Mouse (Mus musculus): Measurements from ENCODE around the gene Gbx2. TPM values are rescaled to one million over a fixed set of nuclear protein-coding genes. Genes with fewer than 3 reads are reported as not detected.

Gene Gbx2
- polyA plus RNA-seq, 1 experiment from 2014 or later, result 0.52 TPM

- H3K36me3 ChIP-seq (replicated peaks; ENCODE audit: insufficient read depth, low read length), result no peaks in the 10 kb centered on the region
- H3K4me3 ChIP-seq (ENCODE audit: low read depth, low read length), result no peak overlapping the region
- no peak overlapping the region for H3K4me2 ChIP-seq (ENCODE audit: low read depth, low read length)
- no peak overlapping the region for H3K9ac ChIP-seq (replicated peaks)
- no peaks in the 10 kb centered on the region for H3K27me3 ChIP-seq (ENCODE audit: insufficient read depth, low read length)
- H3K27ac ChIP-seq (ENCODE audit: low read depth), result no peak overlapping the region
- no peak for DNase-seq
- H3K9me3 ChIP-seq (ENCODE audit: low read length), result no peaks in the 10 kb centered on the region
- peak; percentile 40; the same call in 1 of the 2 replicates for ATAC-seq
- H3K4me1 ChIP-seq (ENCODE audit: insufficient read depth), result no peaks in the 10 kb centered on the region
- TF ChIP-seq EP300 (IDR thresholded peaks at IDR 0.05; ENCODE audit: low read depth), result no peak
- no peak for TF ChIP-seq CTCF (IDR thresholded peaks at IDR 0.05; ENCODE audit: low read depth)
- WGBS (ENCODE audit: insufficient replicate concordance), result 22% methylated on average over 2 of the region's 2 CpGs
Observed at GRCm38 (mm10) chr1:89899036-89899435, 31.9 kb downstream of the Gbx2 start.

GRCm38 (mm10) chr1:89895801-89896200 lies 35.2 kb downstream of the Gbx2 start:
- DNase-seq, result no peak
- ATAC-seq, result 0 out of 2 replicates have a peak, but pooled peaks have one; percentile 41

GRCm38 (mm10) chr1:89892281-89892680 lies 38.7 kb downstream of the Gbx2 start:
- Histone ChIP-seq H3K36me3 (replicated peaks; ENCODE audit: insufficient read depth, low read length) (peaks cover 4% of the 10 kb centered on the region; the same call in 1 of the 2 replicates), H3K27ac (ENCODE audit: low read depth) (no peak overlapping the region), H3K9ac (replicated peaks) (no peak overlapping the region), H3K27me3 (ENCODE audit: insufficient read depth, low read length) (no peaks in the 10 kb centered on the region), H3K4me3 (ENCODE audit: low read depth, low read length) (no peak overlapping the region), H3K9me3 (ENCODE audit: low read length) (no peaks in the 10 kb centered on the region), H3K4me1 (ENCODE audit: insufficient read depth) (no peaks in the 10 kb centered on the region), H3K4me2 (ENCODE audit: low read depth, low read length) (no peak overlapping the region)
- DNase-seq, result no peak
- 82% methylated on average over 7 of the region's 7 CpGs for WGBS (ENCODE audit: insufficient replicate concordance)
- TF ChIP-seq CTCF (IDR thresholded peaks at IDR 0.05; ENCODE audit: low read depth) (no peak), EP300 (IDR thresholded peaks at IDR 0.05; ENCODE audit: low read depth) (no peak)
- no peak for ATAC-seq

More at GRCm38 (mm10) chr1:89895801-89896200, 35.2 kb downstream of the Gbx2 start:
- whole genome bisulfite sequencing (ENCODE audit: insufficient replicate concordance), result 59% methylated on average over 5 of the region's 5 CpGs
- TF ChIP-seq CTCF (IDR thresholded peaks at IDR 0.05; ENCODE audit: low read depth), result no peak
- no peak for TF ChIP-seq EP300 (IDR thresholded peaks at IDR 0.05; ENCODE audit: low read depth)
- no peak overlapping the region for H3K4me3 ChIP-seq (ENCODE audit: low read depth, low read length)
- no peaks in the 10 kb centered on the region for H3K36me3 ChIP-seq (replicated peaks; ENCODE audit: insufficient read depth, low read length)
- H3K27me3 ChIP-seq (ENCODE audit: insufficient read depth, low read length), result no peaks in the 10 kb centered on the region
- H3K27ac ChIP-seq (ENCODE audit: low read depth), result no peak overlapping the region
- no peaks in the 10 kb centered on the region for H3K4me1 ChIP-seq (ENCODE audit: insufficient read depth)
- H3K9me3 ChIP-seq (ENCODE audit: low read length), result no peaks in the 10 kb centered on the region
- H3K9ac ChIP-seq (replicated peaks), result no peak overlapping the region
- no peak overlapping the region for H3K4me2 ChIP-seq (ENCODE audit: low read depth, low read length)

GRCm38 (mm10) chr1:89891400-89891799 lies 39.6 kb downstream of the Gbx2 start:
- 32% methylated on average over 6 of the region's 6 CpGs for WGBS (ENCODE audit: insufficient replicate concordance)
- TF ChIP-seq CTCF (IDR thresholded peaks at IDR 0.05; ENCODE audit: low read depth) (no peak), EP300 (IDR thresholded peaks at IDR 0.05; ENCODE audit: low read depth) (no peak)

GRCm38 (mm10) chr1:89885696-89886095 lies 45.3 kb downstream of the Gbx2 start:
- H3K27me3 ChIP-seq (ENCODE audit: insufficient read depth, low read length), result no peaks in the 10 kb centered on the region
- TF ChIP-seq EP300 (IDR thresholded peaks at IDR 0.05; ENCODE audit: low read depth) (no peak), CTCF (IDR thresholded peaks at IDR 0.05; ENCODE audit: low read depth) (no peak)
- DNase-seq (no peak), ATAC-seq (no peak)
- no peaks in the 10 kb centered on the region for H3K4me1 ChIP-seq (ENCODE audit: insufficient read depth)
- no peak overlapping the region for H3K9ac ChIP-seq (replicated peaks)
- H3K9me3 ChIP-seq (ENCODE audit: low read length), result no peaks in the 10 kb centered on the region
- no peak overlapping the region for H3K4me2 ChIP-seq (ENCODE audit: low read depth, low read length)
- H3K27ac ChIP-seq (ENCODE audit: low read depth), result no peak overlapping the region
- 56% methylated on average over 4 of the region's 4 CpGs for WGBS (ENCODE audit: insufficient replicate concordance)
- H3K4me3 ChIP-seq (ENCODE audit: low read depth, low read length), result no peak overlapping the region
- H3K36me3 ChIP-seq (replicated peaks; ENCODE audit: insufficient read depth, low read length), result peaks cover 4% of the 10 kb centered on the region; the same call in 1 of the 2 replicates

More at GRCm38 (mm10) chr1:89891400-89891799, 39.6 kb downstream of the Gbx2 start:
- peaks cover 4% of the 10 kb centered on the region; the same call in 1 of the 2 replicates for H3K36me3 ChIP-seq (replicated peaks; ENCODE audit: insufficient read depth, low read length)
- H3K4me3 ChIP-seq (ENCODE audit: low read depth, low read length), result no peak overlapping the region
- H3K9me3 ChIP-seq (ENCODE audit: low read length), result no peaks in the 10 kb centered on the region
- H3K4me1 ChIP-seq (ENCODE audit: insufficient read depth), result no peaks in the 10 kb centered on the region
- no peak overlapping the region for H3K27ac ChIP-seq (ENCODE audit: low read depth)
- ATAC-seq, result no peak
- no peaks in the 10 kb centered on the region for H3K27me3 ChIP-seq (ENCODE audit: insufficient read depth, low read length)
- no peak overlapping the region for H3K4me2 ChIP-seq (ENCODE audit: low read depth, low read length)
- DNase-seq, result no peak
- H3K9ac ChIP-seq (replicated peaks), result no peak overlapping the region

GRCm38 (mm10) chr1:89884335-89884734 lies 46.6 kb downstream of the Gbx2 start:
- no peaks in the 10 kb centered on the region for H3K27me3 ChIP-seq (ENCODE audit: insufficient read depth, low read length)
- H3K4me1 ChIP-seq (ENCODE audit: insufficient read depth), result no peaks in the 10 kb centered on the region
- ATAC-seq (no peak), DNase-seq (no peak)
- no peak overlapping the region for H3K4me3 ChIP-seq (ENCODE audit: low read depth, low read length)
- peaks cover 3% of the 10 kb centered on the region; the same call in 1 of the 2 replicates for H3K36me3 ChIP-seq (replicated peaks; ENCODE audit: insufficient read depth, low read length)
- H3K4me2 ChIP-seq (ENCODE audit: low read depth, low read length), result no peak overlapping the region
- TF ChIP-seq CTCF (IDR thresholded peaks at IDR 0.05; ENCODE audit: low read depth) (no peak), EP300 (IDR thresholded peaks at IDR 0.05; ENCODE audit: low read depth) (no peak)
- no peak overlapping the region for H3K27ac ChIP-seq (ENCODE audit: low read depth)
- no peaks in the 10 kb centered on the region for H3K9me3 ChIP-seq (ENCODE audit: low read length)
- WGBS (ENCODE audit: insufficient replicate concordance), result 81% methylated on average over 8 of the region's 8 CpGs
- H3K9ac ChIP-seq (replicated peaks), result no peak overlapping the region
